Mouse (Mus musculus): ENCODE measurements around the gene Tnfsf12. TPM values are rescaled to one million over a fixed set of nuclear protein-coding genes. Genes with fewer than 3 reads are reported as not detected.
A peak's percentile ranks its signal among the peaks of the same experiment; 100 is the strongest.
"Not testable (repeated sequence)": the region's sequence is repeated elsewhere in the genome, so short reads cannot be mapped to it uniquely, and the experiment has no call there.

The Tnfsf12 gene
- 2.5 to 23.1 TPM (median 10.7 TPM) in 3 replicates for total RNA-seq (2017)

- ATAC-seq (replicated peaks; ENCODE audit: insufficient number of reproducible peaks, low FRiP score, low TSS enrichment, poor library complexity, severe bottlenecking): peak; percentile 78
These were observed at the start of gene Tnfsf12, which contains the start of gene Tnfsfm13 for GRCm38 (mm10) chr11:69695361-69696181. Gene Tnfsf12 (minus strand): TSS chr11:69695849. Gene Tnfsfm13 (minus strand): TSS chr11:69696098.

- ATAC-seq (replicated peaks; ENCODE audit: insufficient number of reproducible peaks, low FRiP score, low TSS enrichment, poor library complexity, severe bottlenecking): not testable (repeated sequence)
These were observed 35.8 kb upstream of the Tnfsf12 start for GRCm38 (mm10) chr11:69731408-69731807.

GRCm38 (mm10) chr11:69729063-69729462 lies 33.4 kb upstream of the Tnfsf12 start:
- ATAC-seq (replicated peaks; ENCODE audit: insufficient number of reproducible peaks, low FRiP score, low TSS enrichment, poor library complexity, severe bottlenecking): peak; percentile 67

GRCm38 (mm10) chr11:69725951-69726350 lies 30.3 kb upstream of the Tnfsf12 start:
- no peak for ATAC-seq (replicated peaks; ENCODE audit: insufficient number of reproducible peaks, low FRiP score, low TSS enrichment, poor library complexity, severe bottlenecking)

GRCm38 (mm10) chr11:69723074-69723473 lies 27.4 kb upstream of the Tnfsf12 start:
- no peak for ATAC-seq (replicated peaks; ENCODE audit: insufficient number of reproducible peaks, low FRiP score, low TSS enrichment, poor library complexity, severe bottlenecking)

- no peak for ATAC-seq (replicated peaks; ENCODE audit: insufficient number of reproducible peaks, low FRiP score, low TSS enrichment, poor library complexity, severe bottlenecking)
These were observed 25.2 kb upstream of the Tnfsf12 start for GRCm38 (mm10) chr11:69720852-69721251.

GRCm38 (mm10) chr11:69719423-69719822 lies 23.8 kb upstream of the Tnfsf12 start:
- no peak for ATAC-seq (replicated peaks; ENCODE audit: insufficient number of reproducible peaks, low FRiP score, low TSS enrichment, poor library complexity, severe bottlenecking)

DNA sequence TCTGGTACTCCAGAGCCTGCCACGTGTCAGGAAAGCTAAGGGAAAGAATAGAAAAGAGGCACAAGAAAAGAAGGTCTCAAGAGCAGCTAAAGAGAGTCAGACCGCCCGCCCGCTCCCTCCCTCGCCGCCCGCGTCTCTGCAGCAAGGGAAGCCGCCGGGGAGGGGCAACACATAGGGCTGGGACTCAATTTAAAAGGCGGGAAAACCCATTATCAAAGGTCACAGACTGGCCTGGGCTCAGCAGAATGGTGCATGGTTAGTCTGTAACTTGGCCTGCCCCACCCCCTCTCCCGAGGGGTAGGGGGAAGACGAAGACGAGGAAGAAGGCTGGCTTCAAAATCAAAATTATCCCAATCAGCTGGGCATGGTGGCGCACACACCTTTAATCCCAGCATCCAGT lies 23.0 kb upstream of the Tnfsf12 start:
- ATAC-seq (replicated peaks; ENCODE audit: insufficient number of reproducible peaks, low FRiP score, low TSS enrichment, poor library complexity, severe bottlenecking): no peak

DNA sequence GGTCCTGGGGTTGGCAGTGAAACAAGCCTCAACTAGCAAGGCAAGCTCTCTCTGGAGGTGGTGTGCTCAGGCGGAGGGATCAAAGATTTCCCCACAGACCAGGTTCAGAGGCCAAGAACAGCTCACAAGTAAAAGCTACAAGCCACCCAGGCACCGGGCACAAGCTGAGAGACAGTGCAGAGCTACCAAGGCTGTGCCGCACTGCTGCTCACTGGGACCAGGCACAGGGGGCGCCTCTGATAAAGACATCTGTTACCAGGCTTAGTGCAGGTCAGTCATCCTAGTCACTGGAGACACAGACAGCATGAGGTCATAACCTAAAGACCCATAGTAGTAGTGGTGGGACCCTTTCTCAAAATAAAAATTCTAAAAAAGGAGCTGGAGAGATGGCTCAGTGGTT lies 21.3 kb upstream of the Tnfsf12 start:
- ATAC-seq (replicated peaks; ENCODE audit: insufficient number of reproducible peaks, low FRiP score, low TSS enrichment, poor library complexity, severe bottlenecking): no peak

DNA sequence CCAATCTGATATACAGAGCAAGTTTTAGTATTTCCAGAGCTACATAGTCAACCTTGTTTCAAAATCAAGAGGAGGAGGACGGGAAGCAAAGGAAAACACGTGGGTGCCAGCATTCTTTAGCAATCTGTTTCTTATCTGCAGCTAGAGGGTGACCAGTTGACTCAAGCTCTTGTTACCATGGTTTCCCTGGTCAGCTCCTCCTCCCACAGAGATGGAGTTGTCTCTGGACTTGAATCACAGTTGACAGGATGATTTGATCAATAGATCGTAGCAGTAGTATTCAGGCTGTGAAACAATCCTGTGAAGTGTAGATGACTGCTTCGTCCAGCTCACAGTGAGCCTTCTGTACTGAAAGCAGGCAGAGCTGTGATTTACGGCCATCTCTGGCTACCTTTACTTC lies 20.3 kb upstream of the Tnfsf12 start:
- ATAC-seq (replicated peaks; ENCODE audit: insufficient number of reproducible peaks, low FRiP score, low TSS enrichment, poor library complexity, severe bottlenecking): no peak

- ATAC-seq (replicated peaks; ENCODE audit: insufficient number of reproducible peaks, low FRiP score, low TSS enrichment, poor library complexity, severe bottlenecking): peak; percentile 61; the same call in 1 of the 2 replicates
These were observed 19.8 kb upstream of the Tnfsf12 start for GRCm38 (mm10) chr11:69715482-69715881.

DNA sequence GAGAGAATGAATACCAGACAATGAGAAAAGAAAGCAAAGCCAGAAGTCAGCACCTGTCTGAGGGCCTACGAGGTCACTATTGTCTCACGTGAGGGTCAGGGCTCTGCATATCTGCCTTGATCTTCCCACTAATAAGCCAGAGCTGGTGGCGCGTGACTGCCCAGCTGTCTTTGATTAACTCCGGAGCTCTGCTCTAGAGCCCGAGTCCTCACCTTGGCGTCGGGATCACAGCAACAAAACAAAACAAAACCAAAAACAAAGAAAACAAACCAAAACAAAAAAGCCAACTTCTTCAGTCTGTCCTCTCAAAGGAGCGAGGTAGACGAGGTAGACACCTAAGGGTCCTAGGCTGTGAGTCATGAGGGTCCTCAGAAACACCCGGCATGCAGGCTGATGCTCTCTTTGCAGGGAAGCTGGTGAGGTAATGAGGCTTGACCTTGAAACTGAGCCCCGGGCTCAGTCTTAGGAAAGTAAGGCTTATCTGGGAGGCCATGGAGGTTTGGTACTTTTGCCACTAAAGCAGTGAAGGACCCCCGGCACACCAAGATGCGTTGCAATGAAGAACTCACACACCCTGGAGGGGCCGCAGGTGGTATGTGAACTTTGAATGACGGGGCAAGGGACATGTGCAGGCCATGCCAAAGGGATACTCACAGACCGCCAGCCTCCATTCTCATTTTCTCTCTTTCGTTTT lies 19.1 kb upstream of the Tnfsf12 start:
- no peak for ATAC-seq (replicated peaks; ENCODE audit: insufficient number of reproducible peaks, low FRiP score, low TSS enrichment, poor library complexity, severe bottlenecking)

GRCm38 (mm10) chr11:69712954-69713672 lies 17.5 kb upstream of the Tnfsf12 start:
- no peak for ATAC-seq (replicated peaks; ENCODE audit: insufficient number of reproducible peaks, low FRiP score, low TSS enrichment, poor library complexity, severe bottlenecking)

GRCm38 (mm10) chr11:69711082-69711481 lies 15.4 kb upstream of the Tnfsf12 start:
- no peak for ATAC-seq (replicated peaks; ENCODE audit: insufficient number of reproducible peaks, low FRiP score, low TSS enrichment, poor library complexity, severe bottlenecking)

DNA sequence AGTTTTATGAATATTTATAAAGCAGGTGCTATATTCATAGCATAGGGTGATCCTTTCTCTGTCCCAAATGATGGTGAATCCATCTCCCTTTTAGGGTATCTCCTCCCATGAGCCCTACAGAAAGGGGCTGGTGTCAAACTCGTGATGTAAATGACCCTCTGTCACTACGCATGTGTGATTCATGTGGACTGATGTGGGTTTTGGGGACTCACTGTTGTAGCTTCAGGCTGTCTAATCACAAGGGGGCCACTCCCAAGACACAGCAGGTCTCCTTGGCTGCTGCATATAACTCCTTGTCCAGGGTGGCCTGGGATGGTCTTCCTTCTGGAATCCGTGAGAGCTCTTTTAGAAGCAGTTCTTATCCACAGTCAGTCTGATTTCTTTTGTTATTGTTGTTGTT lies 14.8 kb upstream of the Tnfsf12 start:
- no peak for ATAC-seq (replicated peaks; ENCODE audit: insufficient number of reproducible peaks, low FRiP score, low TSS enrichment, poor library complexity, severe bottlenecking)

DNA sequence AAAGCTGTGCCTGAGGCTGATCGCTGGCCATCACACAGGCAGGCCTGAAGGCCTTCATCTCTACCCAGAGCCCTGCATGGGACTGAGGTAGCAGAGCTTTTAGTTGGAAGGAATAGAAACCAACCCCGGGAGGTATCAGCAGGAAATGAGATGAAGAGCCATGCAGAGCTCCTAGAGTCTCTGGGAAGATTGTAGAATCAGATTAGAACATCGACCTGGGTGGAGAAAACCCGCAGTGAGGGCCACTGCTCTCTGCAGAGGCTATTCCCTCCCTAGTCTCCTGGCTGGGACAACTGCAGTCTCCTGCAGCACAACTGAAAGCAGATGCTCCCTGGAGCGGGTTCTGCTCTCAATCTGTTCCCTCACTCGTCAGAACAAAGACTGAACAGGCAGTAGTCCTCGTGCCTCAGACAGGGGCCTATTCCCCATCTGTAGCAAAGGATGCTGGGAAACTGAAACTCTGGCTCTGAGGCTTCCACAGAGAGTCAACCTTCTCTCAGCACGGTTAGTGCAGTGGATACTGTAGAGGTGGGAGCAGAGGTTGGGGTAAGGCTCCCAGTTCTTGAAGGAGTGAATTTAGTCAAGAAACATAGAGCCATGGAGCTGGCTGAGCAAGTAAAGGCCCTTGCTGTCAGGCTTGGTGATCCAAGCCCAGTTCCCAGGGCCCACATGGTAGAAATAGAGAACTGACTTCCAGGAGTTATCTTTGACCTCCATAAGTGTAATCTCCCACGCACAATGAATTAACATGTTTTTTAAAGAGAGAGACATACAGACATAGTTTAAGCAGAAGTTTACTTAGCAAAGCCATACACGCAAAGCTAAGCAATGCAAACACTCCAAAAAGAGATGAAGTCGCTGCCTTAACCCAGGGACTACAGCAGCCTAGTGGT lies 14.2 kb upstream of the Tnfsf12 start:
- no peak for ATAC-seq (replicated peaks; ENCODE audit: insufficient number of reproducible peaks, low FRiP score, low TSS enrichment, poor library complexity, severe bottlenecking)

DNA sequence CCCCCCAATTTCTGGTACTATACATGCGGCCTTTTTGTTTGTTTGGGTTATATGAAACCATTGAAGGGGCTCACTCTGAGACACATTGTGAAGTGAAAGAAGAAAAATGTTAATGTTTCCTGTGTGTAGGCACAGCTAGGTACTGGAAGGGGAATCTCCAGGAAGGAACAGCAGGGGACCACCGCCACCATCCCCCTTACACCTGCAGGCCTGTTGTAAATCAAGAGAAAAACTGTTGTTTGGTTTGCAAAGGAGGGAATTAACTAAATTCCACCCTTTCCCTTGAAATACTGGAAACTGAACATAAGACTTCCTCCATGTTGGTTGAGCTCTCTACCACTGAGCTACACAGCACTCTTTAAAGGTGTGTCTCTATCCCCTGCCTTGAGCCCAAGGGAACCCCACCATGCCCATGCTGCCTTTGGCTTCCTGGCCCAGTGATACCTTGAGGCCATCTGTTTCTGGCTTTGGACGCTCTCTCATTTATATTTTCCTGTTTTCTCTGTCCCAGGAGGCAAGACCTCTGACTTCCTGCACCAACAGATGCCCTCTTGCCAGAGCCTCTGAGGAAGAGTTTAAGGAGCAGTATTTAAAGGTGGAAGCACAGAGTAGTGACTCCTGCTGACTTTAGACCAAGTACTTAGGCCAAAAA lies 13.1 kb upstream of the Tnfsf12 start:
- no peak for ATAC-seq (replicated peaks; ENCODE audit: insufficient number of reproducible peaks, low FRiP score, low TSS enrichment, poor library complexity, severe bottlenecking)

DNA sequence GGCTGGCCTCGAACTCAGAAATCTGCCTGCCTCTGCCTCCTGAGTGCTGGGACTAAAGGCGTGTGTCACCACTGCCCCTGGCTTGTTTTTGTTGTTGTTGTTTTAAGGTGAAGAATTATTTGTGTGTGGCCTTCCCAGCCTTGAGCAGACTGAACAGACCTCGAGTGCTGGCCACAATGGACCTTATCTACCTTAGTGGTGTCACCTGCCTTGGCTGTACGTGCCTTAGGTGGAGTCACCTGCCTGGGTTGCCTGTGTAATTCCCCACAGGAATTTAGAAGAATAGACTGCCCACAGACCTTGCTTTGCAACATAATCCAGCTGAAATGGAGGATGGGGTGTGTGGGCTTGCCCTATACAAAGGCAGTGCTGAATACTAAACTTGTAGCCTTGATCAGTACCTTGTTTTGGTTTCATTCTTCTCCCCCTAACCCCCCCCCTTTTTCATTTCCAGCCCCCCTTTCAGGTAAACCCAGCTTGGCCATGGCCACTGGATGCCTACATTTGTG lies 12.3 kb upstream of the Tnfsf12 start:
- no peak for ATAC-seq (replicated peaks; ENCODE audit: insufficient number of reproducible peaks, low FRiP score, low TSS enrichment, poor library complexity, severe bottlenecking)

Data from monocyte, adult 5-6 weeks (primary cell).